ENCODE assay signal across 8 mouse cellular contexts in the genomic region with DNA sequence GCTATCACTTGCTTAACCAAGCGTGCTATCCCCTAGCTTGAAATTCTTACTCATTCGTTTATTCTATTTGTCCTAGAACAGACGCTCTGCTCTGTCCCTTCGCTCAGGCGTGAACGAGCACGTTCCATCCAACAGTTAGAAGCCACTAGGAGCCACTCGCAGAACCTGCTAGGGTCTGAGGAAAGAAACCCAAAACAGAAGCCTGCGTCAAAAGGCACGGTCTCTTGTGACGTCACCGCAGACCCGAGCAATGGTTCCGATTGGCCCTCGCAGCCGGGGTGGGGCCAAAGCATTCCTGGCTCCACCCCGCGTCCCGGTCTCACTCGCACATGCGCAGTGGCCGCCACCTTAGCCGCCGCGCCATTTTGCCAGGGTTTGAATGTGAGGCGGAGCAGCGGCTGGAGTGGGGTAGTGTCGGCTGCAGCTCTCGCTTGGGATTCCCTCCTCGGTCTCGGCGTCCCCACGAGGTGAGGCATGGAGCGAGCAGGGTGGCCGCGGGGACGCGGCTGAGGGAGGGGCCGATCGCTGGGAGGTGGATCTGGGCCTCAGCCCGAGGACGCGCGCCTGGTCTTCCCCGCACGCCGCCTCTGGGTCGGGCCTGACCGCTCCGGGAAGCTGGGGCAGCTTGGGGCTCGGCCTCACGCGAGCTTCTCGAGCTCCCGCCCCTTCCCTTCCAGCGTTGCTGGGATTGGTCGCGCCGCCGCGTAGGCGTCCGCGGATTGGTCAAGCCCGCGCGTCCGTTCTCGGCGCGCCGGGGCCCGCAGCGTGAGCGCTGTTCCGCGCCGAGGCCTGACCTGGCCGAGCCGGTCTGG. TPM values are rescaled to one million over a fixed set of nuclear protein-coding genes. Genes with fewer than 3 reads are reported as not detected.
DNase-seq lines count a peak whose midpoint lies in the region; ATAC-seq and TF ChIP-seq lines count a peak whose summit lies in the region.

A gene (plus strand): TSS at position 330 of the 812 bp plus-strand sequence.

- no peak for TF ChIP-seq CTCF in bone marrow, adult 2 months (IDR thresholded peaks at IDR 0.05; ENCODE audit: control insufficient read depth, insufficient read depth, low read length)
- TF ChIP-seq CTCF in midbrain, postnatal 0 days (IDR thresholded peaks at IDR 0.05) = no peak; the same call in 1 of the 2 replicates

- H3K4me1 ChIP-seq in bone marrow, adult 2 months (ENCODE audit: control insufficient read depth, insufficient read depth, low read length) = peaks cover 1% of the 10 kb centered on the region; the same call in 1 of the 2 replicates
- H3K4me1 ChIP-seq in embryonic facial prominence, embryonic 15.5 days = peaks cover 19% of the 10 kb centered on the region
- H3K4me1 ChIP-seq in limb, embryonic 14.5 days (ENCODE audit: control insufficient read depth, insufficient read depth, low read length) = peaks cover 9% of the 10 kb centered on the region
- H3K4me1 ChIP-seq in midbrain, postnatal 0 days (ENCODE audit: insufficient read depth, low read length) = peaks cover 5% of the 10 kb centered on the region; the same call in 1 of the 2 replicates

- WGBS in bone marrow, adult 2 months = under 1% methylated on average over 80 of the region's 80 CpGs
- under 1% methylated on average over 80 of the region's 80 CpGs for WGBS in embryonic facial prominence, embryonic 15.5 days
- WGBS in limb, embryonic 14.5 days = under 1% methylated on average over 56 of the region's 80 CpGs
- WGBS in midbrain, postnatal 0 days = 1% methylated on average over 75 of the region's 80 CpGs

- no peaks in the 10 kb centered on the region for H3K27me3 ChIP-seq in embryonic facial prominence, embryonic 15.5 days
- H3K27me3 ChIP-seq in limb, embryonic 14.5 days (ENCODE audit: control insufficient read depth, insufficient read depth, low read length) = no peaks in the 10 kb centered on the region
- H3K27me3 ChIP-seq in midbrain, postnatal 0 days (ENCODE audit: insufficient read depth, low read length) = no peaks in the 10 kb centered on the region

- peak within 1 kb of the TSS; percentile 94 for H3K27ac ChIP-seq in bone marrow, adult 2 months (ENCODE audit: control insufficient read depth, insufficient read depth, low read depth, low read length, poor library complexity)
- H3K27ac ChIP-seq in embryonic facial prominence, embryonic 15.5 days (replicated peaks) = peak within 1 kb of the TSS; percentile 99
- H3K27ac ChIP-seq in limb, embryonic 14.5 days (replicated peaks; ENCODE audit: low read depth, low read length) = peak within 1 kb of the TSS; percentile 95
- peak within 1 kb of the TSS; percentile 97 for H3K27ac ChIP-seq in midbrain, postnatal 0 days (ENCODE audit: low read depth, low read length)

- TF ChIP-seq POLR2A in bone marrow, adult 2 months (IDR thresholded peaks at IDR 0.05; ENCODE audit: borderline replicate concordance, control insufficient read depth, low read depth, low read length) = peak; percentile 85; the same call in 1 of the 2 replicates
- peak; percentile 70; the same call in 1 of the 2 replicates for TF ChIP-seq POLR2A in limb, embryonic 14.5 days (IDR thresholded peaks at IDR 0.05; ENCODE audit: borderline replicate concordance, extremely low read depth, insufficient read depth, insufficient read length)

- peak within 1 kb of the TSS; percentile 83 for H3K4me3 ChIP-seq in bone marrow, adult 2 months (replicated peaks; ENCODE audit: control insufficient read depth, low read depth, low read length)
- peak within 1 kb of the TSS; percentile 96 for H3K4me3 ChIP-seq in embryonic facial prominence, embryonic 15.5 days (replicated peaks)
- peak within 1 kb of the TSS; percentile 75 for H3K4me3 ChIP-seq in limb, embryonic 14.5 days (replicated peaks; ENCODE audit: low read length)
- peak within 1 kb of the TSS; percentile 86 for H3K4me3 ChIP-seq in midbrain, postnatal 0 days (ENCODE audit: low read depth, low read length)

- no peaks in the 10 kb centered on the region for H3K9me3 ChIP-seq in embryonic facial prominence, embryonic 15.5 days (replicated peaks)
- no peaks in the 10 kb centered on the region for H3K9me3 ChIP-seq in limb, embryonic 14.5 days (ENCODE audit: control insufficient read depth, low read length)
- no peaks in the 10 kb centered on the region for H3K9me3 ChIP-seq in midbrain, postnatal 0 days (ENCODE audit: low read length)

- H3K4me2 ChIP-seq in embryonic facial prominence, embryonic 15.5 days (replicated peaks) = peak within 1 kb of the TSS; percentile 83
- peak within 1 kb of the TSS; percentile 78 for H3K4me2 ChIP-seq in limb, embryonic 14.5 days (replicated peaks; ENCODE audit: low read depth, low read length, severe bottlenecking)
- peak within 1 kb of the TSS; percentile 95 for H3K4me2 ChIP-seq in midbrain, postnatal 0 days (ENCODE audit: low read depth, low read length, poor library complexity, severe bottlenecking)

- peak within 1 kb of the TSS; percentile 63 for H3K9ac ChIP-seq in embryonic facial prominence, embryonic 15.5 days
- H3K9ac ChIP-seq in limb, embryonic 14.5 days (ENCODE audit: low read depth, low read length, severe bottlenecking) = peak within 1 kb of the TSS; percentile 74
- H3K9ac ChIP-seq in midbrain, postnatal 0 days (replicated peaks; ENCODE audit: low read length, poor library complexity, severe bottlenecking) = peak within 1 kb of the TSS; percentile 79

- DNase-seq in 416B (ENCODE audit: low read depth) = peak; percentile 97
- peak; percentile 95 for DNase-seq in heart, adult 8-10 months (ENCODE audit: low spot score)
- peak; percentile 98 for DNase-seq in kidney, adult 9 months
- DNase-seq in limb, embryonic 14.5 days (ENCODE audit: low spot score) = peak; percentile 99
- peak; percentile 99 for DNase-seq in midbrain, postnatal 0 days (ENCODE audit: low spot score)
- DNase-seq in spleen, postnatal 14 days (ENCODE audit: low spot score in 2 of 2) = peak; percentile 95 to 98

- peaks cover 7% of the 10 kb centered on the region for H3K36me3 ChIP-seq in embryonic facial prominence, embryonic 15.5 days
- H3K36me3 ChIP-seq in limb, embryonic 14.5 days (ENCODE audit: control insufficient read depth, insufficient read depth, low read length) = peaks cover 8% of the 10 kb centered on the region; the same call in 1 of the 2 replicates
- no peaks in the 10 kb centered on the region for H3K36me3 ChIP-seq in midbrain, postnatal 0 days (ENCODE audit: insufficient read depth, low read length)

- ATAC-seq in embryonic facial prominence, embryonic 15.5 days (ENCODE audit: insufficient number of reproducible peaks, low FRiP score, low TSS enrichment, low read depth) = peak; percentile 98
- ATAC-seq in limb, embryonic 14.5 days (ENCODE audit: low FRiP score, low read depth) = peak; percentile 97
- ATAC-seq in midbrain, postnatal 0 days (ENCODE audit: low FRiP score) = peak; percentile 97

RNA-seq across cellular contexts. Expression of the gene that starts here (rescaled TPM):
- 22.0 and 39.0 TPM in 2 replicates for polyA plus RNA-seq in bone marrow, adult 2 months (2011; ENCODE audit: insufficient read depth, insufficient read length, low replicate concordance, missing spikeins)
- 85.6 and 92.2 TPM in 2 replicates for polyA plus RNA-seq in embryonic facial prominence, embryonic 15.5 days (2015; fragmentation: Nextera tagmentation; extraction: Ambion mirVana)
- 10 to 100 TPM; 36.1 to 50.8 (median 40.1) TPM for total RNA-seq in heart, adult 8-10 months (2022)
- 66.4 and 69.8 TPM in 2 replicates for polyA plus RNA-seq in limb, embryonic 14.5 days (2012; rRNA removed)
- polyA plus RNA-seq in limb, embryonic 14.5 days (2014; fragmentation: Nextera tagmentation; extraction: Ambion mirVana) = 108 and 114 TPM in 2 replicates
- 82.8 and 88.7 TPM in 2 replicates for total RNA-seq in midbrain, postnatal 0 days (2014; rRNA removed)
- polyA plus RNA-seq in midbrain, postnatal 0 days (2015; fragmentation: Nextera tagmentation; extraction: Ambion mirVana) = 69.7 and 70.1 TPM in 2 replicates

Comparison
In these comparisons a context has a peak if more than half of its experiments do, and no peak if none do; other contexts are left out.
1. Peak in every context shown above with its lines: DNase-seq, ATAC-seq, H3K4me3 ChIP-seq and H3K27ac ChIP-seq.